Mouse (Mus musculus) right cerebral cortex, postnatal 25 days (tissue): Measurements from ENCODE around the gene Cacna1a.

Experiments
- DNase-seq: peaks from one replicate; pipeline ENCODE4 v3.0.0; 2022

Cacna1a gene

GRCm38 (mm10) chr8:84413886-84414851 is 25.9 kb downstream of the Cacna1a start:
- DNase-seq, result peak; percentile 84

- DNase-seq, result no peak
These were observed 26.7 kb downstream of the Cacna1a start for GRCm38 (mm10) chr8:84414918-84415317.

DNA sequence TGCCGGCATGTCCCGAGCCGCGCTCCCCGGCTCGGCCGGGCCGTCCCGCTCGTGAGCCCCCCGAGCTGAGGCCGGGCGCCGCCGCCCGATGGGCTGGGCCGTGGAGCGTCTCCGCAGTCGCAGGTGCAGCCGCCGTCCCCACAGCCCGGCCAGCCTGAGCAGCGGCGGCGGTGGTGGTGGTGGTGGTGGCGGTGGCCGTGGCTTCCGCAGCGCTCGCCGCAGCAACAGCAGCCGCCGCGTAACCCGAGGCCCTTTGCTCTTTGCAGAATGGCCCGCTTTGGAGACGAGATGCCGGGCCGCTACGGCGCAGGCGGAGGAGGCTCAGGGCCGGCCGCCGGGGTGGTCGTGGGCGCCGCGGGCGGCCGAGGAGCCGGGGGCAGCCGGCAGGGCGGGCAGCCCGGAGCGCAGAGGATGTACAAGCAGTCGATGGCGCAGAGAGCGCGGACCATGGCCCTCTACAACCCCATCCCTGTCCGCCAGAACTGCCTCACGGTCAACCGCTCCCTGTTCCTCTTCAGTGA is 27.2 kb downstream of the Cacna1a start:
- DNase-seq, result peak; percentile 58

- peak; percentile 32 for DNase-seq
These were observed 27.8 kb downstream of the Cacna1a start for GRCm38 (mm10) chr8:84416041-84416440.

GRCm38 (mm10) chr8:84416915-84417314 is 28.7 kb downstream of the Cacna1a start:
- DNase-seq, result peak; percentile 41

- DNase-seq, result no peak
These were observed 29.6 kb downstream of the Cacna1a start for GRCm38 (mm10) chr8:84417840-84418239.

DNA sequence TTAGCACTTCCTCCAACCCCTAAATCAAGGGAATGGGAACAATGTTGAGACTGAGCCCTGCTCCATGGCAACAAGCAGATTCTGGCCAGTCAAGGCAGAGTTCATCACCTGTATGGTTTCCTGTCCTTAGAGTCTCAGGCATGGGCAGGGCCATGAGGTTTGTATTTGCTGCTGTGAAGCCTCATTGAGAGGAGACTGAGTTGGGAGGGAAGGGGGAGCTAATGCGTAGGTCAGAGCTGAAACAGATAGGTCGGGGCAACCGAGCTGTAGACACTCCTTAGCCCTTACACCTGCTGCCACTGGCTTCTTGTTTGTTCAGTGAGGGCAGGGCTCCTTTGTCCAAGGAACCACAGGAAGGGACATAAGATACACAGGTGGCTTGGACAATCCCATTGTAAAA is 36.2 kb downstream of the Cacna1a start:
- DNase-seq, result no peak

DNA sequence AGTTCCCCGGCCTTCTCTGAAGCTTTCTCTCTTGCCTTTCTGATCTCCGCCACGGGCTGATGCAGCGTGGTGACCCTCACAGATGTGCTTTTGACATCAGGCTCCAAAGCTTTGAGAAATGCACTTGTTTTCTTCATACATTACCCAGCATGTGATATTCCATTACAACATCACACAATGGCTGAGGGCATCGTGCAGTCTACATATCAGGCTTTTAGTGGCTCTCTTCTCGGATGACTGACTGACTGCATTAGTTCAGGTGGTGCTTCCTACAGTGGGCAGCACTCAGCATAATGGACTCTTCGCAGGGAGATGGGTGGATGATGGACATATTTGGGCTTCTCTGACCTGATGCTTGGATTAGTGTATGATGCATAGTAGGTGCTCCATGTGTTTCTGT is 37.8 kb downstream of the Cacna1a start:
- no peak for DNase-seq

GRCm38 (mm10) chr8:84426582-84426981 is 38.3 kb downstream of the Cacna1a start:
- no peak for DNase-seq

DNA sequence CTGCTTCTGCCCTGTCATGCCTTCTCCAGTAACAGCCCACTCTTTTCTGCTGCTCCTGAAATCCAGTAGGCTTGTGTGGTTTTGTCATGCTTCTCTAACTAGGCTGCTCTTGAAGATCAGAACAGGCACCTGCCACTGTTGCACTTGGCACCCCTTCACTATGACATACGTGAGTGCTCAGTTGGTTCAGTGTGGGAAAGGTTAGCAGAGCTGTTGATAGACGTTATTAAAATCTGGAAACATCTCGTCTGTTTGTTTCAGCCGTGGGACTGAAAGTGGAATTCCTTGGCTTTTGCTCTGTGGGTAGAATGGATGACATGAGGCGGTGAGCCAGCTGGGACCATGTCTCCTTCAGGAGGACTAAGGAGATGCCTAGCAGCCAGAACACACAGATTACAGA is 39.8 kb downstream of the Cacna1a start:
- DNase-seq, result no peak

DNA sequence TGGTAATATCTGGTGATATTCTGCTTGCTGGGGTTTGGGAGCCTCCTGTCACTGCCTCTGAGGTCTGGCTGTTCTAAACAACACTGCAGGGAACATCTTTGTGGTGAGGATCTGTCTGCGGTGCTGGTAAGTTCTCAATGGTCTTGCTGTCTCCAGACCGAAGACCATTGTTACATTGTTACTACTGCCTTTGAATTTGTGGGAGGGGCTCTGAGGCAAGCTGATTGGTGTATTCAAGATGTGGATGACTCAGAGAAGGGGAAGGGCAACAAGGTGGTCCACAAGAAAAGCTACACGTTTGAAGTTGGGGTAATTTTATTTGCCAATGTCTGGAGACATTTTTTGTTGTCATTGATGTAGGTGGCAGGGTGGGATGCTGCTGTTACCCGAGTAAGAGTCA is 40.8 kb downstream of the Cacna1a start:
- no peak for DNase-seq

DNA sequence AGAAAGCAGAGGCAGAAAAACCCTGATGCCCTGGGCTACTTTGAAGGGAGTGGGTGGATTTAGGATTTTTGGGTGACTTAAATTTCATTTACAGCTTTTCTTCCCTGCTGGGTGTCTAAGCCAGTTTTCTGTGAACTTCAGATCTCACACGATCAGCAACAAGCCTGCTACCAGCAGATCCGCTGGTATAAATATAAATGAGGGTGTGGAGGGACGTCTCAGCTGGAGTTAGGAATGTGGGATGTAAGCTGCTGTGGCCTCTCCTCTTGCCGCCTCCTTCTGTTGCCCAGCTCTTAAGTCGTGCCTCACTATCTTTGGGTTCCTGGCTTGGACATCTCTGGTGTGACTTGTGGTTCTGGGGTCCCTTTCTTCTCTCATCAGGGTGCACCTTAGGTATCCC is 41.3 kb downstream of the Cacna1a start:
- peak; percentile 24 for DNase-seq

- no peak for DNase-seq
These were observed 47.1 kb downstream of the Cacna1a start for GRCm38 (mm10) chr8:84435370-84435769.

DNA sequence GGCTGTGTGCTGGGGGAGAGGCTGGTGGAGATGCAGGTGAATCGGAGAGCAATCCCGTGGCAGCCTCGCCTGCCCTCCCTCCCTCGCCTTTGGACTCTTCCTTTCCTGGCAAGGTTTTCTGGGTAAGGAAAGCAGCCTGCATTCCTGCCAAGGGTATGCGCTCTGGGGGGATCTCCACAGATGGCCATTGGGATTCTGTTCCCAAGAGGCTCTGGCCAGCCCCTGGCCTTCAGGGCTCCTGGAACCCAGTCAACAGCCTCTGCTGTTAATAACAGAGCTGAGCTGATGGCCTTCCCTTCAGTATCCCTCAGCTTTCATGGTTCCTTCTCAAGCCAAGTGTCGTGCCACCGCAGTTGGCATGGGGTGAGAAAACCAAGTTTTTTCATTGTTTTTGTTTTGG is 51.6 kb downstream of the Cacna1a start:
- DNase-seq, result no peak

- no peak for DNase-seq
These were observed 53.8 kb downstream of the Cacna1a start for GRCm38 (mm10) chr8:84442043-84442442.

- DNase-seq, result no peak
These were observed 58.3 kb downstream of the Cacna1a start for GRCm38 (mm10) chr8:84446571-84446991.

- no peak for DNase-seq
These were observed 66.3 kb downstream of the Cacna1a start for GRCm38 (mm10) chr8:84454532-84454931.

DNA sequence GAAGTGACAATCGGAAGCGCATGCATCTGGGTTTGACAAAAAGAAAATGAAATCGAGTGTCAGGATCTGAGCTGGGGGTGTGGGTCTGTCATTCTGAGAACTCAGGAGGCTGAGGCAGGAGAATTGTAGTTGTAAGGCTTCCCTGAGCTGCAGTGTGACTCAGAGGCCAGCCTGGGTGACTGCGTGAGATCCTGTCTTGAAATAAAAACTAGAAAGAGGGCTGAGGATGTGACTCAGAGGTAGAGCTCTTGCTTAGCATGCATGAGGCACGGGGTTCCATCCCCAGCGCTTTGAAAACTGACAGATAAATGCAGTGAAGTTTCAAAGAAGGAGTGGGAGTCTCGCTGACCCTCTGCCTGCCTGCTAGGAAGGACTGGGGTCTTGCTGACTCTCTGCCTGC is 70.6 kb downstream of the Cacna1a start:
- DNase-seq, result no peak

DNA sequence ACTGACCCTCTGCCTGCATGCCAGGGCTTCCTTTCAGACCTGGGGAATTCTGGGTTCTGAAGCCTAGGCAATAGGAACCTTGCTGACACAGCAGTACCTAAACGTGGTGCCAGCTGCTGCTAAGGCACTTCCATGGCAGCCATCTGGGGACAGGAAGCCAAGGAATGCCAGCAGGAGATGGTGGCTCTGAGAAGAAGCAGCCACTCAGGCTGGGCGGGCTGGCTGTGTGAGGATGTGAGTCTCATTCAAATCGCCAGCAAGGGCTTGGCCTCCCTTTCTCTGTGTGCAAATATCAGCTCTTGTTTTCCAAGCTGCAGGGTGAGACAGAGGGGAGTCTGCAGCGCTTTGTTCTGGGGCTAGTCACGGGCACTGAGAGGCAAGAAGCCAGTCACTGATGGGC is 71.0 kb downstream of the Cacna1a start:
- peak; percentile 58 for DNase-seq

GRCm38 (mm10) chr8:84460698-84461097 is 72.5 kb downstream of the Cacna1a start:
- DNase-seq, result no peak

- no peak for DNase-seq
These were observed 78.7 kb downstream of the Cacna1a start for GRCm38 (mm10) chr8:84466932-84467331.

DNA sequence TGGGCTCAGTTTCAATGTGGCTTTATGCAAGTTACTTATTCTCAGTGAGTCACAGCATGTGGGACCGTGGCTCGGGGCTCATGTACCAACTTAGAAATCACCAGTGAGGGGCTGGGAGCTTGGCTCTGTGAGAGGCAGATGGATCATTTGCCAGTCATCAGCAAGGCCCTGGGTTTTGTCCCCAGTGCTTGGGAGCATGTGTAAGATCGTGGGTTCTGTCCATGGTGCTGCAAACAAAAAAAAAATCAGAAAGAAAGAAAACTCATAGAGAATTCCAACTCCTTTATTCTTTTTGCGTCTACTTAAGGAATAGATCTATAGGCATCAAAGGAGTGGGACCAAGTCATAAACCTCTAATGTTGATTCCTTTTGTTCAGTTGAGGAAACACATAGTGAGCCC is 80.8 kb downstream of the Cacna1a start:
- no peak for DNase-seq

- DNase-seq, result no peak
These were observed 83.2 kb downstream of the Cacna1a start for GRCm38 (mm10) chr8:84471271-84471995.

DNA sequence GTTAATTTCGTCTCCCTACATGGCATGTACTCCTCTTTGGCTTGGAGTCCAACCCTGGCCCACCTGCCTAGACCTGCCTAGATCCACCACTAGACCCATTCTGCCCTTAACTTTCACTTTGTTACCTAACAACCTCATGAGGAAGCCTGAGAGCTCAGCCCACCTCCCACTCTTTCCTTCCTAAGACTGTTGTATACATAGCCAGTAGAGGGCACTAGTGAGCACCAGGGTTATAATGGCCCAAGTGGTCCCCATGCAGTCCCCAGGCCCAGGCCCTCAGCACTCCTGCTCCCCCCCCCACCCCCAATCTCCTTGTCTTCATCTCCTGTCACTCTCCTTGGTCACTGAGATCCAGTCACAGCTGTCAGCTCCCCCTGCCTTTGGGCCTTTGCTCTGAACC is 86.2 kb downstream of the Cacna1a start:
- DNase-seq, result no peak
